Mouse (Mus musculus): ENCODE results near the gene Hes6.
A peak's percentile ranks its signal among the peaks of the same experiment; 100 is the strongest.

The Hes6 gene

GRCm38 (mm10) chr1:91439776-91440175 is 25.9 kb upstream of the Hes6 start:
- peak; percentile 66 for DNase-seq

GRCm38 (mm10) chr1:91437573-91437972 is 23.7 kb upstream of the Hes6 start:
- DNase-seq = no peak

GRCm38 (mm10) chr1:91437083-91437400 is 23.2 kb upstream of the Hes6 start:
- DNase-seq = no peak

- DNase-seq = peak; percentile 85
These were observed 22.7 kb upstream of the Hes6 start for GRCm38 (mm10) chr1:91436380-91437082.

- no peak for DNase-seq
These were observed 21.8 kb upstream of the Hes6 start for GRCm38 (mm10) chr1:91435606-91436130.

- no peak for DNase-seq
These were observed 21.1 kb upstream of the Hes6 start for GRCm38 (mm10) chr1:91434905-91435304.

GRCm38 (mm10) chr1:91430761-91431160 is 16.9 kb upstream of the Hes6 start:
- no peak for DNase-seq

- DNase-seq = no peak
These were observed 15.4 kb upstream of the Hes6 start for GRCm38 (mm10) chr1:91429212-91429611.

GRCm38 (mm10) chr1:91428614-91429013 is 14.8 kb upstream of the Hes6 start:
- DNase-seq = peak; percentile 74

GRCm38 (mm10) chr1:91426397-91426796 is 12.6 kb upstream of the Hes6 start:
- DNase-seq = no peak

GRCm38 (mm10) chr1:91420601-91421065 is 6.8 kb upstream of the Hes6 start:
- no peak for DNase-seq

- DNase-seq = no peak
These were observed 6.2 kb upstream of the Hes6 start for GRCm38 (mm10) chr1:91419862-91420600.

GRCm38 (mm10) chr1:91417991-91418390 is 4.2 kb upstream of the Hes6 start:
- no peak for DNase-seq

- no peak for DNase-seq
These were observed 1.5 kb upstream of the Hes6 start for GRCm38 (mm10) chr1:91415311-91415710.

GRCm38 (mm10) chr1:91414903-91415302 is 1.1 kb upstream of the Hes6 start:
- no peak for DNase-seq

GRCm38 (mm10) chr1:91413536-91413897 is 321 bp downstream of the Hes6 start:
- DNase-seq = peak; percentile 88

GRCm38 (mm10) chr1:91413030-91413506 is 770 bp downstream of the Hes6 start:
- peak; percentile 98 for DNase-seq

- peak; percentile 66 for DNase-seq
These were observed 1.4 kb downstream of the Hes6 start for GRCm38 (mm10) chr1:91412286-91413029.

- DNase-seq = no peak
These were observed 2.1 kb downstream of the Hes6 start for GRCm38 (mm10) chr1:91411631-91412285.

GRCm38 (mm10) chr1:91407819-91408218 is 6.0 kb downstream of the Hes6 start:
- no peak for DNase-seq

GRCm38 (mm10) chr1:91405406-91406169 is 8.2 kb downstream of the Hes6 start:
- DNase-seq = no peak

GRCm38 (mm10) chr1:91404976-91405375 is 8.9 kb downstream of the Hes6 start:
- no peak for DNase-seq

All from kidney, adult 11 months (tissue).